Mouse (Mus musculus) midbrain, embryonic 11.5 days (tissue): Measurements from ENCODE around the gene Dzip3. TPM values are rescaled to one million over a fixed set of nuclear protein-coding genes. Genes with fewer than 3 reads are reported as not detected.
A peak's percentile ranks its signal among the peaks of the same experiment; 100 is the strongest.

ENCODE experiments used
- ATAC-seq: fragments of 200-750 bp; cut with Nextera tagmentation; 2 replicates; pipeline ENCODE4 v1.8.0; 2017; ENCODE audit warnings: moderate TSS enrichment, moderate library complexity; ENCODE audit not compliant: low FRiP score
- DNase-seq: peaks from one replicate; pipeline ENCODE4 v3.0.0; 2015; ENCODE audit warnings: low spot score; ENCODE audit errors: missing footprints
- H3K27ac ChIP-seq: fragments of 300-500 bp; sonication (generic); 2 replicates; pipeline ENCODE4 v1.5.1; 2014; ENCODE audit warnings: low read depth, low read length
- H3K27me3 ChIP-seq: fragments of 300-500 bp; sonication (generic); 2 replicates; pipeline ENCODE4 v1.6.1; 2014; ENCODE audit warnings: mild to moderate bottlenecking, low read length, moderate library complexity, mixed read lengths; ENCODE audit not compliant: control insufficient read depth, insufficient read depth
- H3K36me3 ChIP-seq: fragments of 300-500 bp; sonication (generic); 2 replicates; pipeline ENCODE4 v1.6.1; 2014; ENCODE audit warnings: mild to moderate bottlenecking, low read length, moderate library complexity, mixed read lengths; ENCODE audit not compliant: control insufficient read depth, insufficient read depth
- H3K4me1 ChIP-seq: fragments of 300-500 bp; sonication (generic); 2 replicates; pipeline ENCODE4 v1.6.1; 2014; ENCODE audit warnings: low read length; ENCODE audit not compliant: control insufficient read depth, insufficient read depth
- H3K4me2 ChIP-seq: fragments of 300-500 bp; sonication (generic); 2 replicates; pipeline ENCODE4 v1.6.1; 2014; ENCODE audit warnings: mild to moderate bottlenecking, moderate library complexity
- H3K4me3 ChIP-seq: fragments of 300-500 bp; sonication (generic); 2 replicates; pipeline ENCODE4 v1.5.1; 2014; ENCODE audit warnings: low read depth, low read length
- H3K9ac ChIP-seq: fragments of 300-500 bp; sonication (generic); 2 replicates; pipeline ENCODE4 v1.6.1; 2014; ENCODE audit warnings: low read length
- H3K9me3 ChIP-seq: fragments of 300-500 bp; sonication (generic); 2 replicates; pipeline ENCODE4 v1.6.1; 2016; ENCODE audit warnings: low read length; ENCODE audit not compliant: control insufficient read depth
- WGBS: fragments of 180-500 bp; shearing (Covaris S2); extraction: QIAGEN DNeasy Blood & Tissue Kit; methylation state at CpG from one replicate; pipeline ENCODE4 v1.1.7; 2014; 5-methylcytosine and 5-hydroxymethylcytosine counted together
- polyA plus RNA-seq: library from polyadenylated mRNA; unstranded; fragments of >200 nt; fragmentation: Nextera tagmentation; extraction: Ambion mirVana; gene quantifications from 2 replicates; pipeline ENCODE4 v1.2.1, GENCODE M21; 2014

Gene Dzip3
- polyA plus RNA-seq, 1 experiment from 2014 or later, result 52.0 TPM

- peak; percentile 86 for DNase-seq
- Histone ChIP-seq H3K27ac (no peak overlapping the region), H3K36me3 (no peaks in the 10 kb centered on the region), H3K4me2 (peak overlapping the region; percentile 53), H3K27me3 (no peaks in the 10 kb centered on the region), H3K9ac (peak overlapping the region; percentile 97), H3K4me3 (peak overlapping the region; percentile 85), H3K9me3 (no peaks in the 10 kb centered on the region), H3K4me1 (peaks cover 6% of the 10 kb centered on the region)
- 46% methylated on average over 10 of the region's 10 CpGs for WGBS
- no peak for ATAC-seq
Measured at GRCm38 (mm10) chr16:48992437-48993230, 1.3 kb downstream of the Dzip3 start.

- Histone ChIP-seq H3K27ac (no peak overlapping the region), H3K36me3 (no peaks in the 10 kb centered on the region), H3K9me3 (no peaks in the 10 kb centered on the region), H3K4me3 (no peak overlapping the region), H3K4me1 (peaks cover 6% of the 10 kb centered on the region), H3K4me2 (no peak overlapping the region), H3K27me3 (no peaks in the 10 kb centered on the region), H3K9ac (no peak overlapping the region)
- ATAC-seq (no peak), DNase-seq (no peak)
Measured at GRCm38 (mm10) chr16:48989700-48990099, 4.3 kb downstream of the Dzip3 start.

DNA sequence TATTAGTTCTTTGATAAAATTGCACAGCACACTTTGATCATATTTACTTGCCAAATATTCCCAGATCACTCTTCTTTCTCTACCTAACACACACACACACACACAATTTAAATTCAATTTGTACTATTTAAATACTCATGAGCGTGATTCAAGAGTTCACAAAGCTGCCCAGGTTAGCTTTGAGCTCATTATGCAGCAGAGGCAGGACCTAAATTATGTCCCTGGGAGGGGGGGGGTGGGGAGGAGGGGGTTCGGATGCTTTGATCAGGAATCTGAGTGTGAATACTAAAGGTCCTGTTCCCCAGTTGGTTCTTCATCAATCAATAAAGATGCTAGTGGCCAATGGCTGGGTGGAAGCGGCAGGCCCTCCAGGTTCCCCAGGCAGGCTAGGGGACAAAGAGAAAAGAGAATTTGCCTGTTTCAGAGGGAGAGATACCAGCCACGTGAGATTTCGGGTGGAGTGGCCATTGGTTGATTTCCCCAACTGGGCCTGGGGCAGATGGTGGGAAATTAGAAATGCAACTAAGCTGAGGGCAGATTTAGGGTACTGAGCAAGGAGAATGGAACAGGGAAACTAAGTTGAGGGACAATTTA lies 8.8 kb downstream of the Dzip3 start:
- H3K9ac ChIP-seq, result no peak overlapping the region
- H3K4me3 ChIP-seq, result no peak overlapping the region
- H3K36me3 ChIP-seq, result peaks cover 2% of the 10 kb centered on the region; the same call in 1 of the 2 replicates
- no peak overlapping the region for H3K27ac ChIP-seq
- no peaks in the 10 kb centered on the region for H3K4me1 ChIP-seq
- ATAC-seq (peak; percentile 57), DNase-seq (peak; percentile 77)
- 65% methylated on average over 5 of the region's 5 CpGs for WGBS
- no peaks in the 10 kb centered on the region for H3K27me3 ChIP-seq
- no peak overlapping the region for H3K4me2 ChIP-seq
- H3K9me3 ChIP-seq, result no peaks in the 10 kb centered on the region

DNA sequence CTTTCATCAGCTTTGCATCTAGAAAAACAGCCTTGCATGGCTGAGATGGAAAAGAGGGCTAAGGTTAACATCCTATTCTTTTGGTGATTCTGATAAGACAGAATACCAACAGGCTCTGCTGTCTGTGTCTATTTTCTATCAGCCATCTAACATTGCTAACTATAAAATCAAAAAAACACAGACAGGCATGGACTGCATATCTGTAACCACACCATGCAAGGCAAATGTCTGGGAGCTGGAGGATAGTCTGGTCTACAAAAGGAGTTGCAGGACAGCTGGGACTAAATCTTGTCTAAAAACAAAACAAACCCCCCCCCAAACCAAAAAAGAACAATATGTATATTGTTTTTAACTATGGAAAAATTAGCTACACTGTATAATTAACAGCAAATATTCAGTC lies 14.0 kb downstream of the Dzip3 start:
- Histone ChIP-seq H3K27ac (no peak overlapping the region), H3K9me3 (no peaks in the 10 kb centered on the region), H3K27me3 (no peaks in the 10 kb centered on the region), H3K4me1 (no peaks in the 10 kb centered on the region), H3K4me3 (no peak overlapping the region), H3K4me2 (no peak overlapping the region), H3K36me3 (peaks cover 6% of the 10 kb centered on the region; the same call in 1 of the 2 replicates), H3K9ac (no peak overlapping the region)
- ATAC-seq (no peak), DNase-seq (no peak)

- no peak overlapping the region for H3K4me3 ChIP-seq
- ATAC-seq, result no peak
- H3K4me1 ChIP-seq, result no peaks in the 10 kb centered on the region
- no peak overlapping the region for H3K4me2 ChIP-seq
- no peak for DNase-seq
- H3K36me3 ChIP-seq, result 0 out of 2 replicates have a peak, but pooled peaks cover 4% of the 10 kb centered on the region
- WGBS, result 100% methylated on average over 1 of the region's 1 CpGs
- no peaks in the 10 kb centered on the region for H3K27me3 ChIP-seq
- no peaks in the 10 kb centered on the region for H3K9me3 ChIP-seq
- no peak overlapping the region for H3K9ac ChIP-seq
- H3K27ac ChIP-seq, result no peak overlapping the region
Measured at GRCm38 (mm10) chr16:48973548-48973947, 20.4 kb downstream of the Dzip3 start.

DNA sequence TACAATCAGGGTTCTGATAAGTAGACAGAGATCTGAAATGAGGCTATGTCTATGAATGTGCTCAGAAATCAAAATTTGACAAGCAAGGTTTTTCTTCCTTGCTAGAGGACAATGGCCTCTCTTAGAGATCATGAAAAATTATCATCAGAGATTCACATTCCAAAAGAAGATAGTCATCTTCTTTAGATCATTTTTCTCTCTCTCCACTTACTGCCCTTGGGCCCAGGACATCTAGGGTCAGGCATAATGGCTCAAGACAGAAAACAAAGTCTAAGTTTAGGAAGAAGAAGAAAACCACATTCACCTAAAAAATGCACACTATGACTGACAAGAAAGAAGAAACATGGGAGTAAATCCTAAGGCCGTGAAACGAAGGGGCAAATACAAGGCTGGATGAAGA lies 21.0 kb downstream of the Dzip3 start:
- no peak overlapping the region for H3K9ac ChIP-seq
- H3K36me3 ChIP-seq, result no peaks in the 10 kb centered on the region
- ATAC-seq (no peak), DNase-seq (no peak)
- H3K4me1 ChIP-seq, result no peaks in the 10 kb centered on the region
- no peak overlapping the region for H3K27ac ChIP-seq
- no peak overlapping the region for H3K4me3 ChIP-seq
- H3K9me3 ChIP-seq, result no peaks in the 10 kb centered on the region
- no peak overlapping the region for H3K4me2 ChIP-seq
- no peaks in the 10 kb centered on the region for H3K27me3 ChIP-seq
- 96% methylated on average over 2 of the region's 2 CpGs for WGBS

- Histone ChIP-seq H3K27ac (no peak overlapping the region), H3K9me3 (no peaks in the 10 kb centered on the region), H3K4me2 (no peak overlapping the region), H3K4me3 (no peak overlapping the region), H3K4me1 (no peaks in the 10 kb centered on the region), H3K9ac (no peak overlapping the region), H3K27me3 (no peaks in the 10 kb centered on the region), H3K36me3 (peaks cover 3% of the 10 kb centered on the region; the same call in 1 of the 2 replicates)
- DNase-seq (no peak), ATAC-seq (no peak)
- 71% methylated on average over 1 of the region's 1 CpGs for WGBS
Measured at GRCm38 (mm10) chr16:48941805-48942204, 52.2 kb downstream of the Dzip3 start.

DNA sequence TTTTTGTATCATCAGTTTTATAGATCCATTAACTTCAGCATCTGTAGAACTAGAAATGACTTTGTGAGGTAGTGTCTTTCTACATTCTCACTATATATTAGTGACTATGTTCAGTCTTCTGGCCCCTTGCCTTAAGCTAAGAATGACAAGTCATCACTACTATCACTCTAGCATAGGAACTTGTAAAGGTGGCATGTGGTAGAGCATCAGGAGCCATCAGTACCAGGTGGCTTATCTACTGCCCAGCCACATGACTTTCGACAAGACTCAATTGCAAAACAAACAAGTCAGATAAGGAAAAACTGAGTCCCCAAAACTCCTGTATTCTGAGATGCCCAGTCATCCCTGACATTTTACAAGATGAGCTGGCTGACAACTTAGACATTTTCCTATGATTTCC lies 70.2 kb downstream of the Dzip3 start:
- Histone ChIP-seq H3K36me3 (peaks cover 15% of the 10 kb centered on the region), H3K27ac (no peak overlapping the region), H3K4me1 (no peaks in the 10 kb centered on the region), H3K9ac (no peak overlapping the region), H3K4me2 (no peak overlapping the region), H3K27me3 (no peaks in the 10 kb centered on the region), H3K9me3 (no peaks in the 10 kb centered on the region), H3K4me3 (no peak overlapping the region)
- no peak for DNase-seq
- no peak for ATAC-seq
- WGBS, result 90% methylated on average over 1 of the region's 1 CpGs

DNA sequence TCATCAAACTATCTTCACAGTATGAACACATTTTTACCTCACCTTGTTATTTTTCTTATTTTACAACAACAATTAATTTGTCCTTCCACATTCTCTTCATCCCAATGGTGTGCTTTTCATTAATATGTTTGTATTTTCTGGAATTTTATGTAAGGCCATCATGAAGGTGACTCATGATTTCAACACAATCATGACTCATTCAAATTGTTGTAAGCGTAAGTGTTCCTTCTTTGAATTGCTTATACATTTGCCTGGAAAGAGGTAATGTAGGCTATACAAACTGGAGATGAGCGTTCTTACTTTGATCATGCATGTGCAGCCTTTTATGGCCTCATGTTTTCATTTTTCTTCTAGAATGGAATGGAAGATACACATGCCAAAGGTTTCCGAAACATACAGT lies 80.8 kb downstream of the Dzip3 start:
- DNase-seq (no peak), ATAC-seq (no peak)
- H3K36me3 ChIP-seq, result no peaks in the 10 kb centered on the region
- H3K27me3 ChIP-seq, result no peaks in the 10 kb centered on the region
- H3K4me2 ChIP-seq, result no peak overlapping the region
- 94% methylated on average over 3 of the region's 3 CpGs for WGBS
- no peak overlapping the region for H3K9ac ChIP-seq
- no peak overlapping the region for H3K4me3 ChIP-seq
- no peaks in the 10 kb centered on the region for H3K4me1 ChIP-seq
- H3K9me3 ChIP-seq, result no peaks in the 10 kb centered on the region
- H3K27ac ChIP-seq, result no peak overlapping the region
